Mouse (Mus musculus) intestine, embryonic 14.5 days (tissue): ENCODE measurements at regions not wholly inside any gene's neighbourhood (a gene's known extent, or its start where the extent isn't known, plus 50 kb on each side); places are given as distances from the start of the nearest gene placed in this dataset.

ENCODE experiments used
- ATAC-seq: fragments of 200-750 bp; cut with Nextera tagmentation; replicated peaks from 2 replicates; pipeline ENCODE4 v1.8.0; 2017; ENCODE audit warnings: low read depth, moderate number of reproducible peaks, moderate TSS enrichment, moderate library complexity; ENCODE audit not compliant: low FRiP score, low TSS enrichment
- DNase-seq: peaks from one replicate; pipeline ENCODE4 v3.0.0-alpha.2; 2018; ENCODE audit warnings: low spot score
- H3K27ac ChIP-seq: fragments of 300-500 bp; sonication (generic); 2 replicates; pipeline ENCODE4 v1.5.1; 2014; ENCODE audit warnings: low read depth, mild to moderate bottlenecking, control low read depth
- H3K27me3 ChIP-seq: fragments of 300-500 bp; sonication (generic); replicated peaks from 2 replicates; pipeline ENCODE4 v1.6.1; 2014; ENCODE audit warnings: low read length, control low read depth; ENCODE audit not compliant: control insufficient read depth, insufficient read depth
- H3K36me3 ChIP-seq: fragments of 300-500 bp; sonication (generic); 2 replicates; pipeline ENCODE4 v1.6.1; 2014; ENCODE audit warnings: low read length, control low read depth; ENCODE audit not compliant: control insufficient read depth, insufficient read depth
- H3K4me1 ChIP-seq: fragments of 300-500 bp; sonication (generic); replicated peaks from 2 replicates; pipeline ENCODE4 v1.6.1; 2014; ENCODE audit warnings: low read length, control low read depth, mixed read lengths; ENCODE audit not compliant: control insufficient read depth, insufficient read depth
- H3K4me2 ChIP-seq: fragments of 300-500 bp; sonication (generic); 2 replicates; pipeline ENCODE4 v1.6.1; 2014; ENCODE audit warnings: low read length
- H3K4me3 ChIP-seq: fragments of 300-500 bp; sonication (generic); 2 replicates; pipeline ENCODE4 v1.5.1; 2014; ENCODE audit warnings: low read depth, low read length, control low read depth, mixed read lengths
- H3K9ac ChIP-seq: fragments of 300-500 bp; sonication (generic); 2 replicates; pipeline ENCODE4 v1.6.1; 2014; ENCODE audit warnings: mild to moderate bottlenecking, low read length
- H3K9me3 ChIP-seq: fragments of 300-500 bp; sonication (generic); 2 replicates; pipeline ENCODE4 v1.6.1; 2016; ENCODE audit warnings: low read length, control low read depth; ENCODE audit not compliant: control insufficient read depth
- WGBS: fragments of 180-500 bp; shearing (Covaris S2); extraction: QIAGEN DNeasy Blood & Tissue Kit; methylation state at CpG from one replicate; pipeline ENCODE4 v1.1.7; 2014; 5-methylcytosine and 5-hydroxymethylcytosine counted together

DNA sequence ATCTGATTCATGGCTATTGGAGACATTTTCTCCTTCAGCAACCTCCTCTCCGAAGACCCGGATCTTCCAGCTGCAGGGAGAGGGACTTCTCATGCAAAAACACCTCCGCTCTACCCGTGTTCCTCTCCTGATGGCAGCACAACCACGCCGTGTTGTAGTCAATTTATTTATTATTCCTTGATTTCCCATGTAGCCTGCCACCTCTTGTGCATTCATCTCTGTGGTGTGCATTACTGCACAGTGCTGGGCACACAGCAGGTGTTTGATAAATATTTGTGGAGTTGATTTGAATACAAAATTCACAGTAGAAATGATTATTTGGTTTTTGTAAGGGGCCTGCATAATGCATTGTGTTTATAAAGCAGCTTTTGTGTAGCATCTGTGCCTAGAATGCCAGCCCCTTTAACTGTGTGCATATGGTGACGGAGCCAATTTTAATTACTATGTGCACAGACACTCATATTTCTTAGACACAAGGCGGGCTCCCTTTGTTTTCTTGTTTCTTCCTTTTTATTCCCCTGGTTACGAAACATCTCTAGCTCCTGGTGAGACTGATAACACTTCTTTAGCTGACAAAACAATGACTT lies 124.4 kb upstream of the Chd6 start:
- ATAC-seq: no peak
- Histone ChIP-seq H3K27me3 (no peaks in the 10 kb centered on the region), H3K4me1 (no peaks in the 10 kb centered on the region), H3K36me3 (no peaks in the 10 kb centered on the region), H3K9ac (no peak overlapping the region), H3K4me3 (no peak overlapping the region), H3K27ac (no peak overlapping the region), H3K9me3 (no peaks in the 10 kb centered on the region), H3K4me2 (no peak overlapping the region)
- 80% methylated on average over 9 of the region's 9 CpGs for WGBS
- DNase-seq: peak; percentile 7

DNA sequence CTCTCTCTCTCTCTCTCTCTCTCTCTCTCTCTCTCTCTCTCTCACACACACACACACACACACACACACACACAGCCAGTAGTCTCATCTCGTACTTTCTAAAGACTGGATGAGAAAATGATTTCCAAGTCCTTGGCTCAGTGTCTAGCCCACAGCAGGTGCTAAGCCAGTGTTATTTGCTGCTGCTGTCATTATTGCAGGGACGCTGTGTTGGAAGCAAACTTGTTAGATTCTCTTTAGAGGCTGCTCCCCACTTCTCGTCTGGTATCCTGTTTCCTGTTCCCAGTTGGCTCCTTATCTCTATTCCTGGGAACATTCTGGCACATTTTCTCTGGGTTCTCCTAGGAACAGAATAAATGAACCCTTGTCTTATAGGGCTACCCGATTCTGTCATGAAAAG lies 122.5 kb upstream of the Chd6 start:
- Histone ChIP-seq H3K4me1 (no peaks in the 10 kb centered on the region), H3K9me3 (no peaks in the 10 kb centered on the region), H3K27ac (no peak overlapping the region), H3K9ac (no peak overlapping the region), H3K4me3 (no peak overlapping the region), H3K27me3 (no peaks in the 10 kb centered on the region), H3K36me3 (no peaks in the 10 kb centered on the region), H3K4me2 (no peak overlapping the region)
- no peak for DNase-seq
- 54% methylated on average over 4 of the region's 4 CpGs for WGBS
- no peak for ATAC-seq

DNA sequence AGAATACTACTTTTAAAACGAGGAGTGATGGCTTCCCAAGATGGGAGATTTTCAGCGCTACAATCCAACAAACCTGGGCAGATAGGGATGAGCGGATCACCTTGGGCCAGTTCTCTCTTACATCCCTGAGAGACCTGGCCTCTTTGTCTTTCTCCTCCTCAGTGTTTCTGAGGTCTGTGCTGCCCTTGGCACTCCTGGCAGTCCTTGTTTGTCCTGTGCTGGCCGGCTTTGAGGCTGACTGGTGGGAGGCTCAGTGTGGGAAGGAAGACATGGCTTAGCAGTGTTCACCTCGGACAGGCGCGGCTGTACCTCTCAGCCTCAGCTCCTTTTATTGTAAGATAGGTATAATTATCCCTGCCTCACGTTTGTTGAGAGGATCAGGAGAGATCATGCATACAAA lies 106.9 kb upstream of the Chd6 start:
- ATAC-seq (no peak), DNase-seq (peak; percentile 31)
- Histone ChIP-seq H3K27me3 (no peaks in the 10 kb centered on the region), H3K4me3 (no peak overlapping the region), H3K4me1 (no peaks in the 10 kb centered on the region), H3K36me3 (no peaks in the 10 kb centered on the region), H3K4me2 (no peak overlapping the region), H3K9ac (no peak overlapping the region), H3K27ac (no peak overlapping the region), H3K9me3 (no peaks in the 10 kb centered on the region)
- 72% methylated on average over 8 of the region's 8 CpGs for WGBS

DNA sequence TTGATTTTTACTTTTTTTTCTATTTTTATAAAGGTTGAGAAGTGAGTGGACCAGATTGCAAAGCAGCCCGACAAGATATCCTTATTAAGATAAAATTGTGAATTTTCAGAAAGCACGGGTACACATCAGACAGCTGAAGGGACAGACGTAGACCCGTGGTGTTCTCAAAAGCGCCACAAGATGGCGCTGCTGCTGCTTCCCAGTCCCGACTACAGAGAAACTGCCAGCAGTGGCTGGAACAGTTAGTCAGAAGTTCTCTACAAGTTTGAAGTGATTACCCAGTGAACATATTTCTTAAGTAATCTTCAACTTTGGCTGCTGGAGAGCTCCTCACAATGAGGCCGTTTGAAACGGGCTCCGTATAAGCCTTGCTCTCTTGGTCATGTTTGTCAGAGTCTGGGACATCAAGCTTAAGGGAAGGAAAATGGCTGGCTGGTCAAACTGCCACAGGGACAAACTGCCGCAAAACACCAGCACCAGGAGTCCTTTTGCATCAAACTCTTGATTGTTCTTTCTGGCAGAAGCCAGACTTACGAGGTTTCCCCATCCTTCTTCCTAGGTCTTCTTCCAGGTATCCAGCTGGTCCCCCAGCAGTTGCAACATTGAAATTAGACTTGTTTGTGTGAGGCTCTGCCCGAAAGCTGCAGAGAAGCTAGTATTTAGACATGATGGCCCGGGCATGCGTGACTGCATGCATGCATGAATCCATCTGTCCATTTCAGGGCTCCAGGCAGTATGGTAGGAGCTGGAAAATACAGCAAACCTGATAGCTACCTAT lies 106.0 kb upstream of the Chd6 start:
- no peak for ATAC-seq
- Histone ChIP-seq H3K27ac (no peak overlapping the region), H3K36me3 (no peaks in the 10 kb centered on the region), H3K27me3 (no peaks in the 10 kb centered on the region), H3K4me1 (no peaks in the 10 kb centered on the region), H3K9ac (no peak overlapping the region), H3K9me3 (no peaks in the 10 kb centered on the region), H3K4me3 (no peak overlapping the region), H3K4me2 (no peak overlapping the region)
- peak; percentile 88 for DNase-seq
- 26% methylated on average over 15 of the region's 15 CpGs for WGBS

DNA sequence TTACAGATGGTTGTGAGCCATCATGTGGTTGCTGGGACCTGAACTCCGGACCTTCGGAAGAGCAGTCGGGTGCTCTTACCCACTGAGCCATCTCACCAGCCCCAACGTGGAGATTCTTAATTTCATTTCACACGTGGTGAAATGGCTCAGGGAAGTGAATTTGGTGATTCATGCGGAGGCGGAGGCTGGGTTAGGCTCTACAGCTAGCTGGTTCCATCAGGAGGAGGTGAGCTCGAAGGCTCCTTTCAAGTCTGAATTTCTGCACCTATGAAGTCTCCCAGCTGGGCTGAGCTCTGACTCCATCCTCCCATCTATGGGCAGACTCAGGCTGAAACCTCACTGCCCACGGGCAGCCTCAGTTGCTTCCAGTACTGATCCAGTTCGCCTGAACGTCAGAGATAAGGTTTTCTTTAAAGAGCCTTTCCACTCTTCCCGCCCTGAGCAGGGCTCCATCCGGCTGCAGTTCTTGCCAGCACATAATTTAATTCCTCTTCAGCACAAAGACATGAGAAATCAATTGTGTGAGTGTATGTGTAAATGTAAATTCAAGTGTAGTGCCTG lies 103.5 kb upstream of the Chd6 start:
- WGBS: 80% methylated on average over 13 of the region's 13 CpGs
- Histone ChIP-seq H3K36me3 (no peaks in the 10 kb centered on the region), H3K4me2 (no peak overlapping the region), H3K27ac (no peak overlapping the region), H3K9ac (no peak overlapping the region), H3K4me3 (no peak overlapping the region), H3K9me3 (no peaks in the 10 kb centered on the region), H3K4me1 (no peaks in the 10 kb centered on the region), H3K27me3 (no peaks in the 10 kb centered on the region)
- DNase-seq: no peak
- no peak for ATAC-seq

DNA sequence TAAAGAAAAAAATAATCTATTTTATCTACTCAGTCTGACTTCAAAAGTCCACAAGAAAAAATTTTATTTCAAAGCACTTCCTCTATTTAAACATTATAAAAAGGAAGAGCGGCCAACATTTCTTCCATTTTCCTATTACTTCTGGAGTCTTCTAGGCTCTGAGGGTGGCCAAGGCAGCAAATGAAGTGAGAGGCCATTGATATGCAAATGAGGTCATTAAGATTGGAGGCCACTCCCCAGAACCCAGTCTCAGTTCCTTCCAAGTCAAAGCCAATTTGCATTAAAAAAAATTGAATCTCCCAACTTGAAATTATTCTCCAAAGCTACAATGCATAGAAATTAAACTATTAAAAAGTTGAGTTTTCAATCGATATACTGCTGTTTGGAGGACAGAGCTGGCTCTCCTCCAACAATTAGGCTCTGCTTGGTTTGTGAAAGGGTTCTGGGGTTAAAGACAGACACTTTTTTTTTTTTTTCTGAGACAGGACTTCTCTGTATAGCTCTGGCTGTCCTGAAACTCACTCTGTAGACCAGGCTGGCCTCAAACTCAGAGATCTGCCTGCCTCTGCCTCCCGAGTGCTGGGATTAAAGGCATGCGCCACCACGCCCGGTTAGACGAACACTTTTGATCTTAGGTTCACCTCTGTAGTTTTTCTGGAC lies 88.0 kb upstream of the Chd6 start:
- Histone ChIP-seq H3K9ac (no peak overlapping the region), H3K4me1 (no peaks in the 10 kb centered on the region), H3K36me3 (no peaks in the 10 kb centered on the region), H3K27me3 (no peaks in the 10 kb centered on the region), H3K9me3 (no peaks in the 10 kb centered on the region), H3K4me2 (no peak overlapping the region), H3K27ac (no peak overlapping the region), H3K4me3 (no peak overlapping the region)
- ATAC-seq (no peak), DNase-seq (no peak)
- 96% methylated on average over 7 of the region's 7 CpGs for WGBS

DNA sequence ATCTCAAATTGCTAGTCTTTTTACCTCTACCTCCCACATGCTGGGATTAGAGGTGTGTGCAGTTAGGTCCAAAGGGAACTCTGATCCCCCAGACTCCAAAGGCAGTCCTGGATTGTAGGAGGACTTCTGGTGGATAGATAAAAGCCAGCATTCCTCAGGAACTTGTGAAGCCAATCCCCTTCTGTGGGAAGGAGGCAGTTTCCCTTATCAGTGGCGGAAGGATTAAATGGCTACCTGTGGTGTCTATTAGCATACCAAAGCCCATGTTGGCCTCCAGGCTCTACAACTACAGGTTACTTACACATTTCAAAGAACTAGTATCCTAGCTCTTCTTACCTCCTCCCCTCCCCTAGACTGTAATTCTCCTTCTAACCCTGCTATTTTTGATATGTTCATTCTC lies 78.6 kb upstream of the Chd6 start:
- H3K27ac ChIP-seq: no peak overlapping the region
- H3K4me3 ChIP-seq: no peak overlapping the region
- H3K27me3 ChIP-seq: no peaks in the 10 kb centered on the region
- H3K4me2 ChIP-seq: no peak overlapping the region
- H3K9me3 ChIP-seq: no peaks in the 10 kb centered on the region
- no peak for DNase-seq
- no peak for ATAC-seq
- H3K36me3 ChIP-seq: no peaks in the 10 kb centered on the region
- H3K4me1 ChIP-seq: no peaks in the 10 kb centered on the region
- H3K9ac ChIP-seq: no peak overlapping the region
- 35% methylated on average over 1 of the region's 1 CpGs for WGBS

DNA sequence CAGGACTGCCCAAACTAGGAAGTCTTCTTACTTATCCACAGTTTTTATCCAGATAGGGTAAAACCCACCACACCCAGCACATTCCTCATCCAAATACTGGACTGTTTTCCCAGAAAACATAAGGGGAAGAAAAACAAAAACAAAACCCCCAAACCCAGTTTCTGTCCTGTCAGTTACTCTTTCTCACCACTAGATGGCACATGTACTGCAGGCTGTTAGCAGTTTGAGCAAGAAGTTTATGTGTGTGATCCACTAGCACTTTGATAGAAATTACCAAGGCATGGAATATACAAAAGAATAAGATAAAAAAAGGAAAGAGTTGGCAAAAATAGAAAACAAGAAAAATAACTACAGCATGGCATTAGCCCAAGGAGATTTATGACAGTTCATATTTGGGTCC lies 76.2 kb upstream of the Chd6 start:
- DNase-seq (no peak), ATAC-seq (no peak)
- H3K4me1 ChIP-seq: no peaks in the 10 kb centered on the region
- no peaks in the 10 kb centered on the region for H3K36me3 ChIP-seq
- H3K9ac ChIP-seq: no peak overlapping the region
- H3K4me3 ChIP-seq: no peak overlapping the region
- H3K27me3 ChIP-seq: no peaks in the 10 kb centered on the region
- H3K9me3 ChIP-seq: no peaks in the 10 kb centered on the region
- no peak overlapping the region for H3K4me2 ChIP-seq
- no peak overlapping the region for H3K27ac ChIP-seq
